Mouse (Mus musculus): Measurements from ENCODE around the gene Ltbr. TPM values are rescaled to one million over a fixed set of nuclear protein-coding genes. Genes with fewer than 3 reads are reported as not detected.

Ltbr gene
- polyA plus RNA-seq (2015; fragmentation: Nextera tagmentation; extraction: Ambion mirVana), result 37.8 and 48.4 TPM in 2 replicates

DNA sequence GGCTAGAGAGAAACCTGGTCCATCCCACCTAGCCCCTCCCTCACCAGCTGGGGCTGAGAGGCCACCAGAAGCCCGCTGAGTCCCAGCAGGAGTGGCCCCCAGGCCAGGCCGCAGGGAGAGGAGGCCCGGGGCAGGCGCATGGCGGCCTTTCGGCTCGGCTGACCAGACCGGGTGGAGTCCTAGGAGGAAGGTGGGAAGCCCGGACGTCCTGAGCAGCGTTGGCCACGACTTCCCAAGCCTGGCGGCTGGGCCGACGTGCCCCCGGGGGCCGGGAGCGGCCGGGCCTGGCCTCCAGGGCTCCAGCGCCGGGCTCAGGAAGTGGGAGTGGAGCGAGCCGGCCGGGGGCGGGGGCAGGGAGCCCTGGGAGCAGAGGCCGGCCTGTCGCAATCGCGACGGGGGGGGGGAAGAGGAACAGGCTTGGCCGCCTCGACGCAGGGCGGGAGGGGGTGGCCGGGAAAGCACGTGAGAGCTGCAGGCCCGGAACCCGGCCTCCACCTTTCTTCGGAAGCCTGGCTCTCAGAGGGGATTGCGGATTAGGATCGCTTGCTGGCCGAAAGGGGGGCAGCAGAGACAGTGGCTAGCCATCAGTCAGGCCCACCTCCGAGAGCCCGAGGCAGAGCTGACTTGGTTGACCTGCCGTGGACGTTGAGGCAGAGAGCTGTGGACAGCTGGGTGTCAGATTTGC is at the start of gene Ltbr:
TSS of gene Ltbr (minus strand) at position 340 of the 685 bp plus-strand sequence.
- Histone ChIP-seq H3K4me3 (peak within 1 kb of the TSS; percentile 64), H3K36me3 (peaks cover 14% of the 10 kb centered on the region; the same call in 1 of the 2 replicates), H3K4me2 (peak within 1 kb of the TSS; percentile 76), H3K4me1 (replicated peaks) (peaks cover 39% of the 10 kb centered on the region), H3K9me3 (replicated peaks) (no peaks in the 10 kb centered on the region), H3K9ac (peak within 1 kb of the TSS; percentile 77), H3K27ac (peak within 1 kb of the TSS; percentile 77), H3K27me3 (no peaks in the 10 kb centered on the region)
- 1% methylated on average over 36 of the region's 46 CpGs for WGBS
- ATAC-seq (replicated peaks; ENCODE audit: insufficient number of reproducible peaks, insufficient read depth, low FRiP score, low read depth), result peak; percentile 94

DNA sequence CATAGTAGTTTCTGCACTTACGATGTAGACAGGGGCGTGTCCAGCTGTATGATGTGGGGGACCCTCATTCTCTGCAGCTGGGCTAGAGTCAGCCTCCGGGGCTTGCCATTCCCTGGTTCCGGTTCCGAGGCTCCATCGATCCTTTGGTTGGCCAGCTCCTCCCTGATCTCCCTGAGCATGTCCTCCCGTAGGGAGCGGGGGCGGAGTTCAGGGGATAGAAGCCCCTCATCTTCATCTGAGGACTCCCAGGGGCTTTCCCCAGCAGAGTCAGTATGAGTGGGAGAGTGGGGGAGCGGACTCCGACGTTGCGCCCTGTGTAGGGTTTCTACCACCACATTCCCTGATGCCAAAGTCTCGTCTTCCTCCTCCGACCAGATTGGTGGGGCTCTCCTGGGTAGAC is 49.3 kb upstream of the Ltbr start:
- H3K9ac ChIP-seq, result no peak overlapping the region
- H3K27ac ChIP-seq, result no peak overlapping the region
- H3K4me1 ChIP-seq (replicated peaks), result peaks cover 28% of the 10 kb centered on the region
- WGBS, result 25% methylated on average over 15 of the region's 15 CpGs
- 0 out of 2 replicates have a peak overlapping the region, but pooled peaks have one; percentile 23 for H3K4me2 ChIP-seq
- no peaks in the 10 kb centered on the region for H3K9me3 ChIP-seq (replicated peaks)
- peaks cover 32% of the 10 kb centered on the region for H3K27me3 ChIP-seq
- H3K4me3 ChIP-seq, result no peak overlapping the region; the same call in 1 of the 2 replicates
- ATAC-seq (replicated peaks; ENCODE audit: insufficient number of reproducible peaks, insufficient read depth, low FRiP score, low read depth), result no peak
- H3K36me3 ChIP-seq, result peaks cover 42% of the 10 kb centered on the region

DNA sequence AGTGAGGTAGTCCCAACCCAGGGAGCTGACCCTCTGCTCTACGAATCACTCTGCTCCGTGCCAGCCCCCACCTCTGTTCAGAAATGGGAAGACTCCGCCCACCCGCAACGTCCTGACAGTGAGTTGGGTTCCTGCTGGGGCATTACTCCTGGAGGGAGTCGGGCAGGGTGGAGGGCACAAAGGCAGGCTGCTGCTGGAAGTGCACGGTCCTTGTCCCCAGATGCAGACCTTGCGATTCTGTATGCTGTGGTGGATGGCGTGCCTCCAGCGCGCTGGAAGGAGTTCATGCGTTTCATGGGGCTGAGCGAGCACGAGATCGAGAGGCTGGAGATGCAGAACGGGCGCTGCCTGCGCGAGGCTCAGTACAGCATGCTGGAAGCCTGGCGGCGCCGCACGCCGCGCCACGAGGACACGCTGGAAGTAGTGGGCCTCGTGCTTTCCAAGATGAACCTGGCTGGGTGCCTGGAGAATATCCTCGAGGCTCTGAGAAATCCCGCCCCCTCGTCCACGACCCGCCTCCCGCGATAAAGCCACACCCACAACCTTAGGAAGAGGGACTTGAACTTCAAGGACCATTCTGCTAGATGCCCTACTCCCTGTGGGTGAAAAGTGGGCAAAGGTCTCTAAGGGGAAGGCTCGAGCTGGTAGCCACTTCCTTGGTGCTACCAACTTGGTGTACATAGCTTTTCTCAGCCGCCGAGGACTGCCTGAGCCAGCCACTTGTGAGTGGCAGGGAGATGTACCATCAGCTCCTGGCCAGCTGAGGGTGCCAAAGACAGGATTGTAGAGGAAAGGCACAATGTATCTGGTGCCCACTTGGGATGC is 48.0 kb upstream of the Ltbr start:
- ATAC-seq (replicated peaks; ENCODE audit: insufficient number of reproducible peaks, insufficient read depth, low FRiP score, low read depth), result no peak
- H3K4me3 ChIP-seq, result no peak overlapping the region
- no peaks in the 10 kb centered on the region for H3K9me3 ChIP-seq (replicated peaks)
- H3K36me3 ChIP-seq, result peaks cover 52% of the 10 kb centered on the region
- peaks cover 32% of the 10 kb centered on the region for H3K27me3 ChIP-seq
- no peak overlapping the region for H3K27ac ChIP-seq
- peaks cover 26% of the 10 kb centered on the region for H3K4me1 ChIP-seq (replicated peaks)
- 43% methylated on average over 38 of the region's 38 CpGs for WGBS
- H3K4me2 ChIP-seq, result no peak overlapping the region
- no peak overlapping the region for H3K9ac ChIP-seq

DNA sequence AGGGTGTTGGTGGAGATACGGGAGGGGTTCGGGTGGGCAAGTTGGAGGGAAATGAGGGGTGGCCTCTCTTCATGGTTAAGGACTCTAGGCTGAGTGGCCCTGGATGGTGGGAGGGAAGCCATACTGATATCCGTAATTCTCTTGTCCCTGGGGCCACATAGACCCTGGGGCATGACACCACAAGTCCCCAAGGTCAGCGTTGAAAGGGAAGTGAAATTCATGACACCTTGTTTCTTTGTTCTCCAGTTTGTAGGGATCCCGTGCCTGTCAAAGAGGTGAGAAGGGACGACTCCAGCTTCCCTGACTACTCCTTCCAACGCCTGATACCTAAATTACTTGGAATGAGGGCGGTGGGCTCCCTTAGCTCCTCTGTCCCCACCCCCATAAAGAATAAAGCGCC is 47.2 kb upstream of the Ltbr start:
- WGBS, result 73% methylated on average over 9 of the region's 9 CpGs
- H3K36me3 ChIP-seq, result peaks cover 52% of the 10 kb centered on the region
- no peaks in the 10 kb centered on the region for H3K9me3 ChIP-seq (replicated peaks)
- peaks cover 32% of the 10 kb centered on the region for H3K4me1 ChIP-seq (replicated peaks)
- no peak overlapping the region for H3K4me2 ChIP-seq
- H3K27me3 ChIP-seq, result peaks cover 29% of the 10 kb centered on the region
- ATAC-seq (replicated peaks; ENCODE audit: insufficient number of reproducible peaks, insufficient read depth, low FRiP score, low read depth), result no peak
- no peak overlapping the region for H3K4me3 ChIP-seq
- H3K9ac ChIP-seq, result no peak overlapping the region
- no peak overlapping the region for H3K27ac ChIP-seq

DNA sequence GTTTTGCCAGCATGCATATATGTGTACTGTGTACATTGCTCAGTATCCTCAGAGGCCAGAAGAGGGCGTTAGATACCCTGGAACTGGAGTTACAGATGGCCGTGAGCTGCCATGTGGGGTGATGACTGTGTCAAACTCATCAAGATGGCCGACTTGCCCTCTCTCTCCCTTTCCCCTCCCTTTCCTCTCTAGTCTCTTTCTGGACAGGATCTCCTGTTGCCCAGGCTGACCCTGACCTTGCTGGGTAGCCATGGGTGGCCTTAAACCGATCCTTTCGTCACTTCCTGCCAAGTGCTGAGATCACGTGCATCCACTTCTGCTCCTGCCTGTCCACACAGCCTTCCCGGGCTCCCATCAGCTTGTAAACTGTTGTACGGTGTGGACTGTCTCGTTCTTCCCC is 46.3 kb upstream of the Ltbr start:
- Histone ChIP-seq H3K4me1 (replicated peaks) (peaks cover 40% of the 10 kb centered on the region), H3K4me3 (no peak overlapping the region), H3K4me2 (no peak overlapping the region), H3K36me3 (peaks cover 52% of the 10 kb centered on the region), H3K9ac (no peak overlapping the region), H3K27me3 (peaks cover 25% of the 10 kb centered on the region), H3K9me3 (replicated peaks) (no peaks in the 10 kb centered on the region), H3K27ac (no peak overlapping the region)
- no peak for ATAC-seq (replicated peaks; ENCODE audit: insufficient number of reproducible peaks, insufficient read depth, low FRiP score, low read depth)
- 47% methylated on average over 9 of the region's 9 CpGs for WGBS

DNA sequence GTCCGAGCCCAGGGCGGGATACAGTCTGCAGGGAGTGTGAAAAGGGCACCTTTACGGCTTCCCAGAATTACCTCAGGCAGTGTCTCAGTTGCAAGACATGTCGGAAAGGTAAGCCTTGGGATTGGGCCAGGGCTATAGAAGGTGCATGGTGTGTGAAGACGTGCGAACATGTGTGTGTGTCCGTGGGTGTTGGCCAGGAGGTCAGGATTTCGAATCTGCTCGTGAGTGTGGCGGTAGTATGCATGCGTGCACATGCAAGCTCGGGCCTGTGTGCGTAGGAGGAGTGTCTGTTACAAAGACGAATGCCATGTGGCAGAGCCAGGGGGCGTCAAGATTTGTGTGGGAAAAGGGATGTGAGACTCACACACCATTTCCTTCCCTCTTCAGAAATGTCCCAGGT is 43.6 kb upstream of the Ltbr start:
- no peak overlapping the region for H3K4me2 ChIP-seq
- H3K9ac ChIP-seq, result no peak overlapping the region
- H3K27ac ChIP-seq, result no peak overlapping the region
- peaks cover 47% of the 10 kb centered on the region for H3K4me1 ChIP-seq (replicated peaks)
- peaks cover 7% of the 10 kb centered on the region for H3K27me3 ChIP-seq
- H3K36me3 ChIP-seq, result peaks cover 48% of the 10 kb centered on the region
- WGBS, result 84% methylated on average over 15 of the region's 15 CpGs
- H3K4me3 ChIP-seq, result no peak overlapping the region
- H3K9me3 ChIP-seq (replicated peaks), result no peaks in the 10 kb centered on the region
- ATAC-seq (replicated peaks; ENCODE audit: insufficient number of reproducible peaks, insufficient read depth, low FRiP score, low read depth), result no peak

DNA sequence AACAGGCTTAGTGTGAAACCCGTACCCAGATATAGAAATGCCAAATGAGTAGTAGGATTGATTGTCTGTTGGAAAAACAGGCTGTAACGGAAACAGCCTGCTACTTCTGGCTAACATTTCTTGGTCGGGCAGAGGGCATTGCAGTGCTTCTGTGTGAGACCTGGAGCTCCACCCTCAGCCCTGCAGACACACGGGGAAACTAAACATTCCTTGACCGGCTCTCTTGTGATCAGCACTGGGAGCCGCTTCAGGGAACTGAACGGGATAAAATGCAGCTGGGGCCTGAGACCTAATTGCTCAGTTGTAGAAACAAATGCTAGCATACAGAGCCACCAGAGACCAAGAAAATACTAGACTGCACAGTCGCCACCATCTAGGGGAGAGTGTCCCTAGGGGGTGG is 42.6 kb upstream of the Ltbr start:
- Histone ChIP-seq H3K4me2 (no peak overlapping the region), H3K36me3 (peaks cover 39% of the 10 kb centered on the region), H3K4me1 (replicated peaks) (peaks cover 57% of the 10 kb centered on the region), H3K27ac (peak overlapping the region; percentile 19; the same call in 1 of the 2 replicates), H3K4me3 (no peak overlapping the region), H3K9ac (no peak overlapping the region), H3K27me3 (peaks cover under 1% of the 10 kb centered on the region; the same call in 1 of the 2 replicates), H3K9me3 (replicated peaks) (no peaks in the 10 kb centered on the region)
- ATAC-seq (replicated peaks; ENCODE audit: insufficient number of reproducible peaks, insufficient read depth, low FRiP score, low read depth), result no peak
- 27% methylated on average over 8 of the region's 8 CpGs for WGBS

DNA sequence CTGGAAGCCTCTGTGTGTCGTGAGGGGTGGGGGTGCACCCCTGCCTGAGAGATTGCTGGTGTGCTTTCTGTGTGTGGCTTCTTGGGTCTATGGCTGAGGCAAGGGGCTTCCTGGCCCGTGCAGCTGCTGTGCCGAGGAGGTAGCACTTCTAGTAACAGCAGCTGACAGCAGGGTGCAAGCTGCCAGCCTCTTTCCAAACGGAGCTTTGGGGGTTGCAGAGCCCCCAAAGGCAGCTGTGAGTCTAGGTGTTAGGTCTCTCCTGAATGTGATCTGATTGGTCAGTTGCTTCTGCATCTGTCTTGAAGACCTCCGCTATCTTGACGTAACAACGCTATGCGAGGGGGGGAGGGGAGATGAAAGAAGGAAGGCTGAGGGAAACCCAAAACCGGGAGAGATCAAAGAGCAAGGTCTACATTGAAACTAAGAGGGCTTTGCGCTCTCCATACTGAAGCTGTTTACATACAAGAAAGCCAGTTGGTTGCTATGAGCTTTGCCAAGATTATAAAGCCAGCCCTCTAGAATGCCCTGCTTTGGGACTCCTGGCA is 41.6 kb upstream of the Ltbr start:
- H3K9me3 ChIP-seq (replicated peaks), result no peaks in the 10 kb centered on the region
- H3K4me2 ChIP-seq, result peak overlapping the region; percentile 54
- H3K27ac ChIP-seq, result peak overlapping the region; percentile 80
- ATAC-seq (replicated peaks; ENCODE audit: insufficient number of reproducible peaks, insufficient read depth, low FRiP score, low read depth), result no peak
- H3K4me1 ChIP-seq (replicated peaks), result peaks cover 61% of the 10 kb centered on the region
- peaks cover 29% of the 10 kb centered on the region for H3K36me3 ChIP-seq
- no peaks in the 10 kb centered on the region for H3K27me3 ChIP-seq
- H3K4me3 ChIP-seq, result peak overlapping the region; percentile 20
- H3K9ac ChIP-seq, result peak overlapping the region; percentile 16; the same call in 1 of the 2 replicates
- 12% methylated on average over 10 of the region's 10 CpGs for WGBS

DNA sequence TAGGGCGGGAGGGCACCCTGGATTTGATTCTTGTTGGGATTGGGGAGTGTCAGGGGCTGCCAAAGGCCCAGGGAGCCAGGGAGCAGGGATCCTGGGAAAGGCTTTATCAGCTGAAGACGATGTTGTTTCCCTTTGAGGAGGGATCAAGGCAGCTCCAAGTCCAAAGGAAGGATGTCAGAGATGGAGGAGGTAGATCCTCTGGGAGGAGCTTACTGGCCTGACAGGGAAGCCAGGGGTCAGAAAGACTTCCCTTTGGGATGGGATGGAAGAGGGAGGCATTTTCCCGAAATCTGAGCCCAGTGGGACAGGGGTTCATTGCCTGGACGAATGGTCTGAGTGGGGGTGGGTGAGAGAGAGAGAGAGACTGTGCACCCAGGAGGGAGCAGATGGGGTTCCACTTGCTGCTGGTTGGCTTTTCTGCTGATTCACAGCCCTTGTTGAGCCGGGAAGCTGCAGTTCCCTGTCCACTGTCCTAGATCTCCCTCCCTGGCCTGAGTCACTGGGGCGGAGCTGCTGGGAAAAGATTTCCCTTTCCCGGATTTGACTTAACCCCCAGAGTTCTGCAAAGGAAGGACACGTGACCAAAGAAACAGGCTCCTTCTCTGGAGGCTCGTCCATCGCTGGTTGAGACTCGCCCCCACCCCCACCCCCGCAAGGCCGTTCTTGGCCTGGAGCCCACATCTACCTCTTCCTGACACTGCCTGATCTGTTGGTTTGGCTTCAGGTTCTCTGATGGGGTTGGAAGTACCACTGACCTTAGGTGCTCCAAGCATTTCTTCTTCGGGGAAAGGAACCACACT is 40.9 kb upstream of the Ltbr start:
- Histone ChIP-seq H3K27me3 (no peaks in the 10 kb centered on the region), H3K9ac (peak overlapping the region; percentile 35), H3K4me2 (peak overlapping the region; percentile 54), H3K4me3 (peak overlapping the region; percentile 20), H3K9me3 (replicated peaks) (no peaks in the 10 kb centered on the region), H3K36me3 (peaks cover 24% of the 10 kb centered on the region), H3K27ac (peak overlapping the region; percentile 80), H3K4me1 (replicated peaks) (peaks cover 64% of the 10 kb centered on the region)
- ATAC-seq (replicated peaks; ENCODE audit: insufficient number of reproducible peaks, insufficient read depth, low FRiP score, low read depth), result peak; percentile 36
- 14% methylated on average over 14 of the region's 14 CpGs for WGBS

DNA sequence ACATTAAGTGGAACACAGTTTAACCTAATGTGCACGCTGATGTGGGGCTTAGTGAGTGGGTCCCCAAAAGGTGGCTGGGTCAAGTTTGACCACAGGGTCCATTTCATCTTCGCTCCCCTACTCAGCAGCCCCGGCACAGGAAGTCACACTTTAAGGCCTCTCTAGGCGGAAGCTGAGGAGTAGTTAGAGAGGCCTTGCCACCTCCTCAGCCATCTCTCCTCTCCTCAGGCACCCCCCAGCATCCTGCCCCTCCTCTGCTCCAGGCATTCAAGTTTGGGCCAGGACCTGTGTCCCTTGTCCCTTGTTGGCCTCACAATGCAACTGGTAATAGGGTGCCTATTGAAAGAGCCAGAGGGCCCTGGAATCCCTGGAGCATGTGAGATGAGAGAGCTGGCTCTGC is 40.0 kb upstream of the Ltbr start:
- Histone ChIP-seq H3K4me2 (peak overlapping the region; percentile 54), H3K27me3 (no peaks in the 10 kb centered on the region), H3K4me1 (replicated peaks) (peaks cover 66% of the 10 kb centered on the region), H3K36me3 (peaks cover 16% of the 10 kb centered on the region), H3K4me3 (no peak overlapping the region), H3K9me3 (replicated peaks) (no peaks in the 10 kb centered on the region), H3K27ac (peak overlapping the region; percentile 80), H3K9ac (peak overlapping the region; percentile 35; the same call in 1 of the 2 replicates)
- no peak for ATAC-seq (replicated peaks; ENCODE audit: insufficient number of reproducible peaks, insufficient read depth, low FRiP score, low read depth)
- 63% methylated on average over 4 of the region's 4 CpGs for WGBS

Measured in heart, embryonic 15.5 days (tissue).